Comparison of ENCODE assay signal across 8 mouse cellular contexts in genomic region chr9:44125546-44126428, GRCm38 (mm10). TPM values are rescaled to one million over a fixed set of nuclear protein-coding genes. Genes with fewer than 3 reads are reported as not detected.
DNase-seq lines count a peak whose midpoint lies in the region; ATAC-seq lines count a peak whose summit lies in the region.

No protein-coding gene starts in this region.

- no peak overlapping the region for H3K9ac ChIP-seq in hindbrain, embryonic 11.5 days (ENCODE audit: low read depth, low read length)

- no peaks in the 10 kb centered on the region for H3K36me3 ChIP-seq in hindbrain, embryonic 11.5 days (ENCODE audit: control insufficient read depth, insufficient read depth, low read length)

- WGBS in hindbrain, embryonic 11.5 days: 34% methylated on average over 18 of the region's 18 CpGs

- peak; percentile 63 for DNase-seq in WW6 (ENCODE audit: low read depth, low spot score)
- peak; percentile 83 for DNase-seq in cerebellum, adult 9-11 months
- DNase-seq in frontal cortex, adult 2 months (ENCODE audit: extremely low spot score in 1 of 2, low spot score in 1 of 2): peak; percentile 80 to 96
- DNase-seq in hindbrain, embryonic 11.5 days (ENCODE audit: low spot score): peak; percentile 95
- DNase-seq in layer of hippocampus, postnatal 10 days (ENCODE audit: low spot score in 2 of 2): peak; percentile 88 to 92
- DNase-seq in lung, postnatal 10 days: peak; percentile 92
- peak; percentile 82 for DNase-seq in right cerebral cortex, adult 18-20 months
- DNase-seq in yolk sac, embryonic 10.5 days (ENCODE audit: low spot score): peak; percentile 73

- H3K9me3 ChIP-seq in hindbrain, embryonic 11.5 days (ENCODE audit: control insufficient read depth, low read length): no peaks in the 10 kb centered on the region

- H3K4me1 ChIP-seq in hindbrain, embryonic 11.5 days (replicated peaks; ENCODE audit: control insufficient read depth, insufficient read depth, low read length): peaks cover 6% of the 10 kb centered on the region

- H3K27ac ChIP-seq in hindbrain, embryonic 11.5 days (ENCODE audit: low read depth, low read length): no peak overlapping the region

- no peak overlapping the region for H3K4me3 ChIP-seq in hindbrain, embryonic 11.5 days (ENCODE audit: low read depth, low read length)

- ATAC-seq in hindbrain, embryonic 11.5 days (ENCODE audit: low FRiP score): no peak

- H3K4me2 ChIP-seq in hindbrain, embryonic 11.5 days (replicated peaks; ENCODE audit: low read depth, low read length): no peak overlapping the region

- H3K27me3 ChIP-seq in hindbrain, embryonic 11.5 days (ENCODE audit: control insufficient read depth, insufficient read depth, low read length): 0 out of 2 replicates have a peak, but pooled peaks cover 3% of the 10 kb centered on the region

RNA-seq across cellular contexts. Expression of gene Mcam, which starts 8.5 kb away (rescaled TPM):
- 16.8 and 17.4 TPM in 2 replicates for polyA plus RNA-seq in frontal cortex, adult 2 months (2012; rRNA removed)
- polyA plus RNA-seq in hindbrain, embryonic 11.5 days (2014; fragmentation: Nextera tagmentation; extraction: Ambion mirVana): 13.0 and 14.3 TPM in 2 replicates
- 10 to 100 TPM; 18.8 to 21.8 TPM for total RNA-seq in layer of hippocampus, postnatal 10 days (2021)

RNA-seq across cellular contexts. Expression of gene Rnf26, which starts 12.5 kb away (rescaled TPM):
- polyA plus RNA-seq in frontal cortex, adult 2 months (2012; rRNA removed): 26.9 and 29.0 TPM in 2 replicates
- 43.7 and 51.8 TPM in 2 replicates for polyA plus RNA-seq in hindbrain, embryonic 11.5 days (2014; fragmentation: Nextera tagmentation; extraction: Ambion mirVana)
- total RNA-seq in layer of hippocampus, postnatal 10 days (2021): 10 to 100 TPM; 30.5 to 30.6 TPM

RNA-seq across cellular contexts. Expression of gene Gm49380, which starts 12.5 kb away (rescaled TPM):
- polyA plus RNA-seq in frontal cortex, adult 2 months (2012; rRNA removed): 0.16 and 0.21 TPM in 2 replicates
- 0.29 and 0.38 TPM in 2 replicates for polyA plus RNA-seq in hindbrain, embryonic 11.5 days (2014; fragmentation: Nextera tagmentation; extraction: Ambion mirVana)
- total RNA-seq in layer of hippocampus, postnatal 10 days (2021): under 1 TPM in 1 of 2 experiments, not detected in 1; 0.43 TPM

RNA-seq across cellular contexts. Expression of gene C1qtnf5, which starts 18.7 kb away (rescaled TPM):
- polyA plus RNA-seq in frontal cortex, adult 2 months (2012; rRNA removed): 31.7 and 39.5 TPM in 2 replicates
- polyA plus RNA-seq in hindbrain, embryonic 11.5 days (2014; fragmentation: Nextera tagmentation; extraction: Ambion mirVana): 0.82 and 1.2 TPM in 2 replicates
- 10 to 100 TPM; 16.0 to 17.6 TPM for total RNA-seq in layer of hippocampus, postnatal 10 days (2021)

RNA-seq across cellular contexts. Expression of gene Mfrp, which starts 24.3 kb away (rescaled TPM):
- 0.14 and 0.21 TPM in 2 replicates for polyA plus RNA-seq in frontal cortex, adult 2 months (2012; rRNA removed)
- polyA plus RNA-seq in hindbrain, embryonic 11.5 days (2014; fragmentation: Nextera tagmentation; extraction: Ambion mirVana): 0.10 and 0.23 TPM in 2 replicates
- total RNA-seq in layer of hippocampus, postnatal 10 days (2021): 1 to 10 TPM in 1 of 2 experiments, not detected in 1; 2.4 TPM
